Mouse (Mus musculus) cerebellum, postnatal 25 days (tissue): ENCODE measurements at regions not wholly inside any gene's neighbourhood (a gene's known extent, or its start where the extent isn't known, plus 50 kb on each side); places are given as distances from the start of the nearest gene placed in this dataset.
"Not testable (repeated sequence)": the region's sequence is repeated elsewhere in the genome, so short reads cannot be mapped to it uniquely, and the experiment has no call there.

Source experiments
- DNase-seq, 2 experiments: peaks; one replicate each; pipeline ENCODE4 v3.0.0; 2021; ENCODE audit warnings: mixed read lengths in 2 of 2

- no peak for DNase-seq
Measured at GRCm38 (mm10) chr13:88459474-88460173, 361.6 kb upstream of the Edil3 start.

GRCm38 (mm10) chr13:88490104-88490503 lies 331.2 kb upstream of the Edil3 start:
- no peak for DNase-seq

- DNase-seq: no peak
Measured at GRCm38 (mm10) chr13:88510850-88511554, 310.3 kb upstream of the Edil3 start.

- DNase-seq: peak in 1 of 2 experiments; percentile 3
Measured at GRCm38 (mm10) chr13:88534796-88535195, 286.5 kb upstream of the Edil3 start.

- DNase-seq: no peak
Measured at GRCm38 (mm10) chr13:88554504-88554903, 266.8 kb upstream of the Edil3 start.

GRCm38 (mm10) chr13:88564978-88565377 lies 256.3 kb upstream of the Edil3 start:
- DNase-seq: no peak

- no peak for DNase-seq
Measured at GRCm38 (mm10) chr13:88602244-88602643, 219.0 kb upstream of the Edil3 start.

- no peak for DNase-seq
Measured at GRCm38 (mm10) chr13:88610610-88611009, 210.7 kb upstream of the Edil3 start.

GRCm38 (mm10) chr13:88613231-88613630 lies 208.0 kb upstream of the Edil3 start:
- DNase-seq: no peak

- DNase-seq: no peak
Measured at GRCm38 (mm10) chr13:88650135-88650534, 171.1 kb upstream of the Edil3 start.

- DNase-seq: no peak
Measured at GRCm38 (mm10) chr13:88651036-88651435, 170.2 kb upstream of the Edil3 start.

- no peak for DNase-seq
Measured at GRCm38 (mm10) chr13:88655030-88655429, 166.2 kb upstream of the Edil3 start.

GRCm38 (mm10) chr13:88675835-88676234 lies 145.4 kb upstream of the Edil3 start:
- DNase-seq: no peak

GRCm38 (mm10) chr13:88704526-88704925 lies 116.7 kb upstream of the Edil3 start:
- no peak for DNase-seq

- not testable (repeated sequence) for DNase-seq
Measured at GRCm38 (mm10) chr13:88729626-88730025, 91.6 kb upstream of the Edil3 start.

- DNase-seq: no peak
Measured at GRCm38 (mm10) chr13:88749916-88750315, 71.4 kb upstream of the Edil3 start.
